Mouse (Mus musculus) CH12.LX (cell line): ENCODE data around the gene Zfp658. TPM values are rescaled to one million over a fixed set of nuclear protein-coding genes. Genes with fewer than 3 reads are reported as not detected.

Experiments
- DNase-seq: peaks from one replicate; pipeline ENCODE4 v3.0.0-alpha.2; 2013; ENCODE audit errors: extremely low read depth
- H3K27ac ChIP-seq: 2 replicates; pipeline ENCODE4 v1.5.1; 2012; ENCODE audit warnings: low read depth, mild to moderate bottlenecking, control low read depth, moderate library complexity; ENCODE audit not compliant: insufficient read depth
- H3K27me3 ChIP-seq: replicated peaks from 2 replicates; pipeline ENCODE3; 2012; ENCODE audit warnings: inconsistent platforms
- H3K36me3 ChIP-seq, 2 experiments: replicated peaks in 1 of 2; 2 replicates each; pipeline versions ENCODE3 to v1.6.1; 2012; ENCODE audit warnings: inconsistent platforms in 1 of 2, low read length in 1 of 2, mild to moderate bottlenecking in 1 of 2, mixed read lengths in 1 of 2, moderate library complexity in 1 of 2; ENCODE audit not compliant: control insufficient read depth in 1 of 2, insufficient read depth in 1 of 2
- H3K4me1 ChIP-seq, 2 experiments: 2 replicates each; pipeline ENCODE4 v1.6.1; 2012; ENCODE audit warnings: inconsistent platforms in 1 of 2, moderate library complexity in 1 of 2; ENCODE audit not compliant: insufficient read depth in 2 of 2, control insufficient read depth in 1 of 2
- H3K4me2 ChIP-seq: 2 replicates; pipeline ENCODE4 v1.6.1; 2012; ENCODE audit warnings: low read depth, mild to moderate bottlenecking, control low read depth; ENCODE audit not compliant: poor library complexity, insufficient read depth, severe bottlenecking
- H3K4me3 ChIP-seq, 3 experiments: fragments of 150-350 bp in 1 of 3; sonication (generic) in 1 of 3; replicated peaks in 1 of 3; 2 replicates each; pipeline versions ENCODE3 to v1.5.1; 2011 to 2012; ENCODE audit warnings: low read depth in 2 of 3, low read length in 2 of 3, mild to moderate bottlenecking in 2 of 3, moderate library complexity in 2 of 3, control low read depth in 1 of 3, improper control_type of control experiment in 1 of 3, inconsistent platforms in 1 of 3, mixed read lengths in 1 of 3; ENCODE audit not compliant: poor library complexity in 1 of 3
- H3K79me2 ChIP-seq: replicated peaks from 2 replicates; pipeline ENCODE4 v1.6.1; 2012; ENCODE audit warnings: mild to moderate bottlenecking, moderate library complexity; ENCODE audit not compliant: control insufficient read depth, poor library complexity, insufficient read depth, severe bottlenecking; ENCODE audit errors: extremely low read depth
- H3K9ac ChIP-seq: 2 replicates; pipeline ENCODE4 v1.6.1; 2012; ENCODE audit warnings: low read depth, mild to moderate bottlenecking, control low read depth, moderate library complexity; ENCODE audit not compliant: insufficient read depth
- H3K9me3 ChIP-seq: replicated peaks from 2 replicates; pipeline ENCODE3; 2012; ENCODE audit warnings: low read length, inconsistent platforms, mixed read lengths
- EP300 ChIP-seq: IDR thresholded peaks from 2 replicates; pipeline ENCODE4 v1.6.1; 2011; ENCODE audit warnings: low read length, improper control_type of control experiment
- GABPA ChIP-seq: IDR thresholded peaks from 2 replicates; pipeline ENCODE4 v1.6.1; 2012; ENCODE audit warnings: low read depth, low read length, improper control_type of control experiment, inconsistent platforms; ENCODE audit not compliant: insufficient replicate concordance
- JUN ChIP-seq: IDR thresholded peaks from 2 replicates; pipeline ENCODE4 v1.6.1; 2011; ENCODE audit warnings: low read depth, mild to moderate bottlenecking, low read length, improper control_type of control experiment, moderate library complexity; ENCODE audit not compliant: insufficient read depth
- JUND ChIP-seq: conservative IDR thresholded peaks from 2 replicates; pipeline ENCODE4 v1.6.1; 2011; ENCODE audit warnings: low read depth, low read length, improper control_type of control experiment
- MAFK ChIP-seq: IDR thresholded peaks from 2 replicates; pipeline ENCODE4 v1.6.1; 2011; ENCODE audit warnings: low read length, improper control_type of control experiment; ENCODE audit not compliant: insufficient replicate concordance
- MAX ChIP-seq: IDR thresholded peaks from 2 replicates; pipeline ENCODE4 v1.6.1; 2011; ENCODE audit warnings: low read length, improper control_type of control experiment
- MAZ ChIP-seq: IDR thresholded peaks from 2 replicates; pipeline ENCODE4 v1.6.1; 2012; ENCODE audit warnings: low read depth, mild to moderate bottlenecking, inconsistent platforms, low read length, improper control_type of control experiment, moderate library complexity
- MEF2A ChIP-seq: IDR thresholded peaks from 2 replicates; pipeline ENCODE4 v1.6.1; 2014; ENCODE audit warnings: low read depth, mild to moderate bottlenecking, inconsistent platforms, low read length, improper control_type of control experiment, borderline replicate concordance
- MYC ChIP-seq: IDR thresholded peaks from 2 replicates; pipeline ENCODE4 v1.6.1; 2011; ENCODE audit warnings: low read depth, mild to moderate bottlenecking, improper control_type of control experiment, low read length
- NRF1 ChIP-seq: IDR thresholded peaks from 2 replicates; pipeline ENCODE4 v1.6.1; 2014; ENCODE audit warnings: low read depth, mild to moderate bottlenecking, inconsistent platforms, low read length, improper control_type of control experiment, moderate library complexity
- PAX5 ChIP-seq: IDR thresholded peaks from 2 replicates; pipeline ENCODE4 v1.6.1; 2012; ENCODE audit warnings: low read length, inconsistent platforms, mixed read lengths
- RAD21 ChIP-seq: IDR thresholded peaks from 2 replicates; pipeline ENCODE4 v1.6.1; 2011; ENCODE audit warnings: low read depth, mild to moderate bottlenecking, low read length, improper control_type of control experiment, moderate library complexity
- RCOR1 ChIP-seq: conservative IDR thresholded peaks from 2 replicates; pipeline ENCODE4 v1.6.1; 2012; ENCODE audit warnings: low read depth, mild to moderate bottlenecking, inconsistent platforms, low read length, improper control_type of control experiment
- TBP ChIP-seq: conservative IDR thresholded peaks from 2 replicates; pipeline ENCODE4 v1.6.1; 2011; ENCODE audit warnings: low read depth, low read length, improper control_type of control experiment
- TCF12 ChIP-seq: IDR thresholded peaks from 2 replicates; pipeline ENCODE4 v1.6.1; 2014; ENCODE audit warnings: low read depth, mild to moderate bottlenecking, inconsistent platforms, low read length, improper control_type of control experiment
- UBTF ChIP-seq: IDR thresholded peaks from 2 replicates; pipeline ENCODE4 v1.6.1; 2012; ENCODE audit warnings: low read depth, mild to moderate bottlenecking, inconsistent platforms, low read length, improper control_type of control experiment, moderate library complexity
- ZMIZ1 ChIP-seq: IDR thresholded peaks from 2 replicates; pipeline ENCODE4 v1.6.1; 2012; ENCODE audit warnings: low read depth, mild to moderate bottlenecking, inconsistent platforms, low read length, improper control_type of control experiment
- ZNF384 ChIP-seq: IDR thresholded peaks from 2 replicates; pipeline ENCODE4 v1.6.1; 2012; ENCODE audit warnings: low read depth, low read length, improper control_type of control experiment, inconsistent platforms
- dilution Hi-C: fragments of 300-500 bp; cut with MboI; formaldehyde crosslinking; loops from 2 replicates; pipeline ENCODE4 v1.14.3; 2020; ENCODE audit warnings: low sequenced_read_pairs; ENCODE audit not compliant: extremely low pct_unique_long_range_greater_than_20kb, extremely low pct_ligation_motif_present
- in situ Hi-C: fragments of 300-500 bp; cut with MboI; formaldehyde crosslinking; loops from 3 replicates; pipeline ENCODE4 v1.14.3; 2019; ENCODE audit warnings: low sequenced_read_pairs, low pct_ligation_motif_present, low pct_unique_long_range_greater_than_20kb, mixed read lengths
- polyA plus RNA-seq: library from polyadenylated mRNA; unstranded; fragments of >175 nt; gene quantifications from 2 replicates; pipeline ENCODE4 v1.2.1, GENCODE M21; 2012; ENCODE audit warnings: low read depth; ENCODE audit not compliant: insufficient read length
- total RNA-seq, 2 experiments: library from RNA; depleted of rRNA; stranded (reverse); fragments of 300-350 nt in 1 of 2; fragments of >200 nt in 1 of 2; gene quantifications; 2 replicates each; pipeline ENCODE4 v1.2.3; 2012 to 2014

Zfp658 gene
- total and polyA plus RNA-seq, 3 experiments: 2.3 to 3.3 (median 2.9) TPM

GRCm38 (mm10) chr7:43512519-43512918, 49.5 kb upstream of the Zfp658 start:
- dilution Hi-C loops: no loop called here
- no peak overlapping the region for H3K4me2 ChIP-seq

GRCm38 (mm10) chr7:43515076-43515475, 47.0 kb upstream of the Zfp658 start:
- DNase-seq: no peak
- in situ Hi-C loops (no loop called here), dilution Hi-C loops (no loop called here)
- Histone ChIP-seq H3K9ac (no peak overlapping the region), H3K4me3 (no peak overlapping the region)
- TF ChIP-seq MAFK (no peak), GABPA (no peak), TCF12 (no peak), RCOR1 (no peak), EP300 (no peak), MAZ (no peak), MEF2A (no peak), RAD21 (no peak), PAX5 (no peak), UBTF (no peak), MAX (no peak)
- TF ChIP-seq, all 38 proteins: peak for 0
- Histone ChIP-seq H3K27me3 (no peaks in the 10 kb centered on the region), H3K27ac (no peak overlapping the region), H3K9me3 (no peaks in the 10 kb centered on the region), H3K36me3 (no peaks in the 10 kb centered on the region), H3K79me2 (no peaks in the 10 kb centered on the region), H3K4me1 (peaks cover 2 to 12% of the 10 kb centered on the region in 2 experiments; a peak in 2 of 4 replicates), H3K4me2 (no peak overlapping the region)

More at GRCm38 (mm10) chr7:43512519-43512918, 49.5 kb upstream of the Zfp658 start:
- Histone ChIP-seq H3K9me3 (no peaks in the 10 kb centered on the region), H3K9ac (no peak overlapping the region), H3K79me2 (no peaks in the 10 kb centered on the region), H3K27me3 (peaks cover 8% of the 10 kb centered on the region), H3K4me1 (peaks cover 2 to 12% of the 10 kb centered on the region in 2 experiments; a peak in 2 of 4 replicates), H3K27ac (no peak overlapping the region), H3K4me3 (no peak overlapping the region), H3K36me3 (no peaks in the 10 kb centered on the region)
- TF ChIP-seq TBP (no peak), EP300 (no peak), RAD21 (no peak), JUN (no peak), ZNF384 (no peak), MYC (no peak), NRF1 (no peak), ZMIZ1 (no peak), MAZ (no peak), JUND (no peak), MEF2A (no peak)
- no peak for DNase-seq
- in situ Hi-C loops: no loop called here
